Mouse (Mus musculus) ES-E14 (cell line): ENCODE measurements around the gene Fam69a. TPM values are rescaled to one million over a fixed set of nuclear protein-coding genes. Genes with fewer than 3 reads are reported as not detected.
"Not testable (repeated sequence)": the region's sequence is repeated elsewhere in the genome, so short reads cannot be mapped to it uniquely, and the experiment has no call there.

Source experiments
- DNase-seq: peaks from one replicate; pipeline ENCODE4 v3.0.0-alpha.2; 2013; ENCODE audit warnings: low read depth, low spot score
- H3K27ac ChIP-seq: 2 replicates; pipeline ENCODE4 v1.5.1; 2012; ENCODE audit warnings: low read depth, mild to moderate bottlenecking, low read length, moderate library complexity, mixed read lengths; ENCODE audit not compliant: poor library complexity, insufficient read depth, severe bottlenecking
- H3K36me3 ChIP-seq: 2 replicates; pipeline ENCODE4 v1.6.1; 2012; ENCODE audit warnings: mild to moderate bottlenecking, low read length, moderate library complexity, mixed read lengths; ENCODE audit not compliant: control insufficient read depth, poor library complexity, insufficient read depth, severe bottlenecking
- H3K4me1 ChIP-seq, 2 experiments: fragments of 150-350 bp in 1 of 2; sonication (generic) in 1 of 2; 2 replicates each; pipeline ENCODE4 v1.6.1; 2012; ENCODE audit warnings: low read length in 2 of 2, mild to moderate bottlenecking in 1 of 2, mixed read lengths in 1 of 2; ENCODE audit not compliant: control insufficient read depth in 2 of 2, insufficient read depth in 2 of 2, poor library complexity in 1 of 2
- H3K4me3 ChIP-seq, 2 experiments: fragments of 150-350 bp in 1 of 2; sonication (generic) in 1 of 2; 2 replicates each; pipeline ENCODE4 v1.5.1; 2012; ENCODE audit warnings: low read length in 2 of 2, low read depth in 1 of 2, mild to moderate bottlenecking in 1 of 2, mixed read lengths in 1 of 2; ENCODE audit not compliant: insufficient read depth in 1 of 2, poor library complexity in 1 of 2, severe bottlenecking in 1 of 2
- H3K9ac ChIP-seq: 2 replicates; pipeline ENCODE4 v1.6.1; 2012; ENCODE audit warnings: low read depth, mild to moderate bottlenecking, low read length, mixed read lengths; ENCODE audit not compliant: poor library complexity, insufficient read depth, severe bottlenecking
- H3K9me3 ChIP-seq: fragments of 150-350 bp; sonication (generic); 2 replicates; pipeline ENCODE4 v1.6.1; 2012; ENCODE audit warnings: low read depth, mild to moderate bottlenecking, low read length; ENCODE audit not compliant: control insufficient read depth, insufficient read depth
- CHD2 ChIP-seq: IDR thresholded peaks from 2 replicates; pipeline ENCODE4 v1.6.1; 2014; ENCODE audit warnings: mild to moderate bottlenecking, low read depth, low read length, inconsistent platforms
- HCFC1 ChIP-seq: IDR thresholded peaks from 2 replicates; pipeline ENCODE4 v1.6.1; 2012; ENCODE audit warnings: low read length, inconsistent platforms, borderline replicate concordance; ENCODE audit not compliant: insufficient read depth
- MAFK ChIP-seq: IDR thresholded peaks from 2 replicates; pipeline ENCODE4 v1.6.1; 2014; ENCODE audit warnings: mild to moderate bottlenecking, low read depth, low read length, inconsistent platforms; ENCODE audit not compliant: insufficient read depth
- ZC3H11A ChIP-seq: IDR thresholded peaks from 2 replicates; pipeline ENCODE4 v1.6.1; 2012; ENCODE audit warnings: low read depth, mild to moderate bottlenecking, inconsistent platforms, low read length, borderline replicate concordance
- ZNF384 ChIP-seq: IDR thresholded peaks from 2 replicates; pipeline ENCODE4 v1.6.1; 2012; ENCODE audit warnings: low read depth, low read length, inconsistent platforms
- in situ Hi-C, 2 experiments: fragments of 600-800 bp; cut with MboI; formaldehyde crosslinking; loops; one replicate each; pipeline ENCODE4 v1.15.1; 2025; ENCODE audit warnings: low sequenced_read_pairs in 2 of 2, inconsistent platforms in 1 of 2; ENCODE audit not compliant: unreplicated experiment in 2 of 2
- total RNA-seq: library from RNA; depleted of rRNA; stranded (reverse); fragments of 300-350 nt; gene quantifications from 2 replicates; pipeline ENCODE4 v1.2.3, GENCODE M21; 2012

Fam69a gene
- total RNA-seq, 1 experiment = 7.5 TPM

DNA sequence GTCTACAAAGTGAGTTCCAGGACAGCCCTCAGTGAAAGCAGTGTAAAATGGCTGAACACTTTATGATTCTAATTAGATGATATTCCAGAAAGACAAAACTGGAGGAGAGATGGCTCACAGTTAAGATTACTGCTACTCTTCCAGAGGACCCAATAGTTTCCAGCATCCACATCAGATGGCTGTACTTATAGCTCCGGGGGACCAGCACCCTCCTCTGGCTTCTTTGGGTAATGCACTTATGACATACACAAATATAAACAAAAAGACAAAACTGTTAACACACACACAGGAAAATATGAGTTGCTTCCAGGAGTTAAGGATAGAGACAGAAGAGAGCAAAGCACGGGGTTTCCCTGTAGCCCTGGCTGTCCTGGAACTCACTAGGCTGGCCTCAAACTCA is 43.1 kb upstream of the Fam69a start:
- in situ Hi-C loops = loop anchor here in 1 of 2 experiments (10.0 kb wide), 2 partner anchors 115 to 145 kb away; no protein-coding TSS in a partner anchor
- no peak for DNase-seq

DNA sequence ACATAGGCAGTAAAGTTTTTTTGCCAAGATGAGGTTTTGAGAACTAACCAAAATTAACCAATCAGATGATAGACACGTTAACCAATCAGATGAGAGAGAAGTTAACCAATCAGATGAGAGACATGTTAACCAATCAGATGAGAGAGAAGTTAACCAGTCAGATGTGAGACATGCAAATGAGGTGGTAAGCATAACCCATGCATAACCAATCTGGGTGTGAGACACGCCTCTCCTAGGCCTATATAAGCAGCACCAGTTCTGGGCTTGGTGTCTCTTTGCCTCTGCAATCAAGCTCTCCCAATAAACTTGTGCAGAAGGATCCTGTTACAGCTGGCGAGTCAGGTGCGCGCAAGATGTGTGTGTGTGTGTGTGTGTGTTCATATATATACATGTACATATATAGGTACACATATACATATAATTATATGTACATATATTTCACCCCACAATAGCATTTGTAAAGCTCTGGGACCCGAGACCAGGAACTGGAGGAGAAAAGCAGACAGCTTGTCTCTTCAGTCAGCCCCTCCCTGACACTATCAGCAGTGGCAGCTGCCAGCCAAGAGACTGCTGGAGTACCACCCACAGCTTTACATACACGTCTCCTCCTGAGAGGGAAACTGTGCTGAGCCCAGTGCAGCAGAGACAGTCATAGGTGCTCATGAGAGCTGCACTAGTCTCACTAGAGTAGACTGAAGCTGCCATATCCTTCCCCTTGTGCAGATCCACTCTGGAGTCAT is 42.1 kb upstream of the Fam69a start:
- DNase-seq, H3K4me1 ChIP-seq, H3K4me3 ChIP-seq, H3K27ac ChIP-seq, H3K36me3 ChIP-seq, H3K9ac ChIP-seq, H3K9me3 ChIP-seq: not testable (repeated sequence)
- in situ Hi-C loops = loop anchor here in 1 of 2 experiments (10.0 kb wide), 1 partner anchor 114 kb away; no protein-coding TSS in a partner anchor

More for the DNA sequence above, 43.1 kb upstream of the Fam69a start:
- H3K4me3 ChIP-seq = no peak overlapping the region
- no peaks in the 10 kb centered on the region for H3K4me1 ChIP-seq
- TF ChIP-seq MAFK (no peak), ZC3H11A (peak; percentile 50; the same call in 1 of the 2 replicates), ZNF384 (no peak)
- no peak overlapping the region for H3K9ac ChIP-seq
- no peak overlapping the region for H3K27ac ChIP-seq
- no peaks in the 10 kb centered on the region for H3K9me3 ChIP-seq
- H3K36me3 ChIP-seq = no peaks in the 10 kb centered on the region

DNA sequence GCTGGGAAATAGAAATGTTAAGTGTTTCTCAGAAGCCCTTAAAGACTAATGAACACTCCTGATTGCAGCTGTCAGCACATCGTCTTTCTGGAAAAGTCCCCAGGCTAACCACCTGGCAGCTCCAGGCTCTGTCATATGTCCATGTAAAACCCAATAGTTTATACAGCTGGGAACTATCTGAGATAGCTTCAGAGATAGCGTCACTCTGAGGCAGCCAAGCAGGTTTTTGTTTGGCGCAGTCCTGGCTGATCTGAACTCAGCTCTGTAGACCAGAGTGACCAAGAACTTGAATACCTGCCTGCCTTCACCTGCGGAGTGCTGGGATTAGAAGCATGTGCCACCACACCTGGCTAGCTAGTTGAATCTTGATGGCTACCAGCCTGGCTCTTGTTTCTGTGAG is 41.3 kb upstream of the Fam69a start:
- Histone ChIP-seq H3K4me1 (no peaks in the 10 kb centered on the region), H3K9me3 (no peaks in the 10 kb centered on the region), H3K36me3 (no peaks in the 10 kb centered on the region), H3K4me3 (no peak overlapping the region), H3K9ac (no peak overlapping the region), H3K27ac (no peak overlapping the region)
- DNase-seq = no peak
- in situ Hi-C loops = loop anchor here in 1 of 2 experiments (10.0 kb wide), 1 partner anchor 113 kb away; no protein-coding TSS in a partner anchor
- TF ChIP-seq HCFC1 (no peak), MAFK (no peak), CHD2 (no peak), ZC3H11A (no peak), ZNF384 (no peak)

DNA sequence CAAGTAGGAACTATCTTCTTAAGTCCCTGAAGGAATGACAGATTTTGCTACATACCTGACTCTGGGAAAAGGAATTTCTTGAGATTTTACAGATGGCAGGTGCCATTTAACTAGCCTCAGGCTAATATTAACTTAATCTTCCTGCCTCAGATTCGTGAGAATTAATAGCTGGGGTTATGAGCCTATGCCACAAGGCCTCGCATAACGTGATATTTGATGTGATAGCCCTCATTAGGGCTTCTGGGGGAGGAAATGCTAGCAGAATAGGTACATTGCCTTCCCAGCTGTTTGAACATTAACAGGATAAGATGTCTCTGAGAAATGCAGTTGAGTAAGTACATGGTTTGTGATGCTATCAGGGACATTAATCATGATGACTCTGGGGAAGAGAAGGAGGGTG is 34.5 kb upstream of the Fam69a start:
- H3K36me3 ChIP-seq = no peaks in the 10 kb centered on the region
- in situ Hi-C loops = loop anchor here in 1 of 2 experiments (10.0 kb wide), 1 partner anchor 107 kb away; no protein-coding TSS in a partner anchor

DNA sequence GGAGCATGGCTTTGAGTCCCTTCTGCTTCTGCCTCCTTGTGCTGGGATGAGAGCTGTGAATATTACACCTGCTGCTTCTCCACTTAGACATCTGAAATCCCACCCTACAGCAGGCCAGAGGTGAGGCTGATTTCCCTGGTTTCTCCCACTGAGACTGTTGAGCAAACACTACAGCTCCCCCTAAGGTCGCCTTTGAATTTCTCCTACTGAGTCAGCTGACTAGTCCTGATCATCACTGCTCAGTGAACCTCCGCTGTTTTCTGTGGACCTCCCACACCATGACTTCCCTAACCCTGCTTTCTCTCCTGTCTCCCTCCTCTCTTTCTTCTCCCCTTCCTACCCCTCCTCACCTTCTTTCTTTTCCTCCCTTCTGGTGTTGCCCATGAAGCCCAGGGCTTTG is 32.5 kb upstream of the Fam69a start:
- Histone ChIP-seq H3K9me3 (no peaks in the 10 kb centered on the region), H3K27ac (no peak overlapping the region), H3K36me3 (no peaks in the 10 kb centered on the region), H3K4me3 (no peak overlapping the region), H3K9ac (no peak overlapping the region), H3K4me1 (no peaks in the 10 kb centered on the region)
- TF ChIP-seq HCFC1 (no peak), ZC3H11A (no peak), CHD2 (no peak), ZNF384 (no peak), MAFK (no peak)
- no peak for DNase-seq
- in situ Hi-C loops = no loop called here

More for the DNA sequence above, 34.5 kb upstream of the Fam69a start:
- DNase-seq = no peak
- H3K9me3 ChIP-seq = no peaks in the 10 kb centered on the region
- H3K4me1 ChIP-seq = no peaks in the 10 kb centered on the region
- no peak overlapping the region for H3K9ac ChIP-seq
- H3K27ac ChIP-seq = no peak overlapping the region
- H3K4me3 ChIP-seq = no peak overlapping the region
- TF ChIP-seq ZNF384 = no peak
- no peak for TF ChIP-seq ZC3H11A
- TF ChIP-seq MAFK = no peak
- no peak for TF ChIP-seq HCFC1
- no peak for TF ChIP-seq CHD2
